8 mouse cellular contexts compared by ENCODE assay signal in the genomic region with DNA sequence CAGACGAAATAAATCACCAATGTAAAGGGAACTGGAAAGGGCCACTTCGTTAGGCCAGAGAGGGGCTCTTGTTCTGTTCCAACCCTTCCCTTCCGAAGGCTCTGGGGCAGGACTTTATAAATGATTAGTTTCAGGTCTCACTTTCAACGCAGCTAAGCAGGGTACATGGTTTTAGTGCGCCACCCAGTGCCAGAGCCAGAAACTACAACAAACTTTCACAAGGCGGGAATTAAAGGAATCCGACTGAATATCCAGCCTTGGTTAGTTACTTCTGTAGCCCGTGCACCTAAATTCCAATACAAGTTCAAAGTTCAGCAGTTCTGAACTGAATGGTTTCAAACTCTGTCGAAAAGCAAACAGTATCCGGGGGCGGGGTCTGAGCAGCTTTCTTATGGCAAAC. TPM values are rescaled to one million over a fixed set of nuclear protein-coding genes. Genes with fewer than 3 reads are reported as not detected.
DNase-seq lines count a peak whose midpoint lies in the region; ATAC-seq and TF ChIP-seq lines count a peak whose summit lies in the region.

No protein-coding gene starts in this region.

- no peaks in the 10 kb centered on the region for H3K9me3 ChIP-seq in ES-Bruce4 (replicated peaks; ENCODE audit: control insufficient read depth, insufficient read depth, low read length, poor library complexity, severe bottlenecking)
- H3K9me3 ChIP-seq in liver, postnatal 0 days (ENCODE audit: low read length), result no peaks in the 10 kb centered on the region
- no peaks in the 10 kb centered on the region for H3K9me3 ChIP-seq in neural tube, embryonic 15.5 days (replicated peaks)

- no peak overlapping the region for H3K27ac ChIP-seq in ES-Bruce4 (ENCODE audit: insufficient read depth, low read length)
- no peak overlapping the region for H3K27ac ChIP-seq in bone marrow macrophage, adult 2 months (ENCODE audit: insufficient read depth, low read depth, low read length)
- no peak overlapping the region for H3K27ac ChIP-seq in liver, postnatal 0 days (ENCODE audit: low read depth)
- no peak overlapping the region for H3K27ac ChIP-seq in neural tube, embryonic 15.5 days (replicated peaks)

- no peaks in the 10 kb centered on the region for H3K27me3 ChIP-seq in ES-Bruce4 (ENCODE audit: control insufficient read depth, insufficient read depth, low read length, poor library complexity, severe bottlenecking)
- no peaks in the 10 kb centered on the region for H3K27me3 ChIP-seq in liver, postnatal 0 days (ENCODE audit: insufficient read depth, low read length)
- H3K27me3 ChIP-seq in neural tube, embryonic 15.5 days (replicated peaks), result peaks cover 7% of the 10 kb centered on the region; the same call in 1 of the 2 replicates

- TF ChIP-seq EP300 in ES-Bruce4 (IDR thresholded peaks at IDR 0.05; ENCODE audit: insufficient read depth, low read depth, low read length), result no peak
- TF ChIP-seq EP300 in liver, postnatal 0 days (IDR thresholded peaks at IDR 0.05; ENCODE audit: low read depth), result no peak

- peak; percentile 46 for DNase-seq in fibroblast of lung, adult 2 months (ENCODE audit: low read depth)
- DNase-seq in heart, postnatal 10 days, result peak; percentile 73 to 87
- peak; percentile 89 to 92 for DNase-seq in kidney, postnatal 4 days
- DNase-seq in liver, postnatal 0 days, result peak; percentile 78
- DNase-seq in thymus, postnatal 25 days, result peak; percentile 37

- peak; percentile 68 for ATAC-seq in liver, postnatal 0 days
- peak; percentile 71; the same call in 1 of the 2 replicates for ATAC-seq in neural tube, embryonic 15.5 days (ENCODE audit: low FRiP score)

- 0 out of 2 replicates have a peak overlapping the region, but pooled peaks have one; percentile 7 for H3K4me2 ChIP-seq in liver, postnatal 0 days (ENCODE audit: low read depth, low read length)
- no peak overlapping the region for H3K4me2 ChIP-seq in neural tube, embryonic 15.5 days

- intact Hi-C loops in heart, postnatal 10 days (cut with DNase I), result loop anchor here (1.0 to 5.0 kb wide), 3 partner anchors 172 to 388 kb away; a partner anchor contains a TSS

- H3K4me3 ChIP-seq in ES-Bruce4 (ENCODE audit: low read depth, low read length), result no peak overlapping the region
- H3K4me3 ChIP-seq in bone marrow macrophage, adult 2 months (ENCODE audit: insufficient read depth, low read length), result peak overlapping the region; percentile 17; the same call in 1 of the 2 replicates
- H3K4me3 ChIP-seq in liver, postnatal 0 days (ENCODE audit: low read depth, low read length), result no peak overlapping the region
- no peak overlapping the region for H3K4me3 ChIP-seq in neural tube, embryonic 15.5 days (replicated peaks)

- no peak overlapping the region for H3K9ac ChIP-seq in ES-Bruce4 (ENCODE audit: low read depth, poor library complexity, severe bottlenecking)
- H3K9ac ChIP-seq in liver, postnatal 0 days (replicated peaks), result no peak overlapping the region
- no peak overlapping the region for H3K9ac ChIP-seq in neural tube, embryonic 15.5 days (replicated peaks)

- H3K4me1 ChIP-seq in ES-Bruce4 (ENCODE audit: control insufficient read depth, insufficient read depth, low read length), result no peaks in the 10 kb centered on the region
- no peaks in the 10 kb centered on the region for H3K4me1 ChIP-seq in bone marrow macrophage, adult 2 months (ENCODE audit: control insufficient read depth, insufficient read depth, low read length)
- H3K4me1 ChIP-seq in liver, postnatal 0 days (ENCODE audit: insufficient read depth), result 0 out of 2 replicates have a peak, but pooled peaks cover 3% of the 10 kb centered on the region
- H3K4me1 ChIP-seq in neural tube, embryonic 15.5 days, result peaks cover 18% of the 10 kb centered on the region

- peak; percentile 48 for TF ChIP-seq CTCF in ES-Bruce4 (IDR thresholded peaks at IDR 0.05; ENCODE audit: low read depth, low read length)
- peak; percentile 53 for TF ChIP-seq CTCF in bone marrow macrophage, adult 2 months (IDR thresholded peaks at IDR 0.05; ENCODE audit: low read depth, low read length)
- peak; percentile 83 for TF ChIP-seq CTCF in liver, postnatal 0 days (IDR thresholded peaks at IDR 0.05; ENCODE audit: low read depth)

- no peaks in the 10 kb centered on the region for H3K36me3 ChIP-seq in ES-Bruce4 (ENCODE audit: control insufficient read depth, insufficient read depth, low read length, poor library complexity, severe bottlenecking)
- no peaks in the 10 kb centered on the region for H3K36me3 ChIP-seq in liver, postnatal 0 days (replicated peaks; ENCODE audit: insufficient read depth, low read length)
- H3K36me3 ChIP-seq in neural tube, embryonic 15.5 days, result no peaks in the 10 kb centered on the region

- no peak for TF ChIP-seq POLR2A in ES-Bruce4 (IDR thresholded peaks at IDR 0.05; ENCODE audit: insufficient read depth, low read length)
- no peak for TF ChIP-seq POLR2A in bone marrow macrophage, adult 2 months (IDR thresholded peaks at IDR 0.05; ENCODE audit: borderline replicate concordance, low read depth, low read length)

- WGBS in liver, postnatal 0 days (ENCODE audit: insufficient replicate concordance), result 6% methylated on average over 11 of the region's 11 CpGs
- WGBS in neural tube, embryonic 15.5 days, result 5% methylated on average over 11 of the region's 11 CpGs

RNA-seq across cellular contexts. Expression of a gene that starts 9.2 kb away (rescaled TPM):
- not detected in 2 replicates for polyA plus RNA-seq in ES-Bruce4 (2011; ENCODE audit: insufficient read depth, insufficient read length, low read depth, missing spikeins)
- polyA plus RNA-seq in bone marrow macrophage, adult 2 months (2012; ENCODE audit: insufficient read depth, insufficient read length, missing spikeins), result not detected in 2 replicates
- under 1 TPM in 1 of 2 experiments, not detected in 1; 0.14 TPM for total RNA-seq in heart, postnatal 10 days (2021)
- polyA plus RNA-seq in liver, postnatal 0 days (2015; fragmentation: Nextera tagmentation; extraction: Ambion mirVana), result not detected in 2 replicates
- 3.0 and 3.5 TPM in 2 replicates for polyA plus RNA-seq in neural tube, embryonic 15.5 days (2015; fragmentation: Nextera tagmentation; extraction: Ambion mirVana)

RNA-seq across cellular contexts. Expression of a gene that starts 49.8 kb away (rescaled TPM):
- 20.7 and 22.4 TPM in 2 replicates for polyA plus RNA-seq in ES-Bruce4 (2011; ENCODE audit: insufficient read depth, insufficient read length, low read depth, missing spikeins)
- polyA plus RNA-seq in bone marrow macrophage, adult 2 months (2012; ENCODE audit: insufficient read depth, insufficient read length, missing spikeins), result 2.7 and 3.2 TPM in 2 replicates
- total RNA-seq in heart, postnatal 10 days (2021), result 10 to 100 TPM; 24.5 to 29.4 TPM
- 20.8 and 25.7 TPM in 2 replicates for polyA plus RNA-seq in liver, postnatal 0 days (2015; fragmentation: Nextera tagmentation; extraction: Ambion mirVana)
- polyA plus RNA-seq in neural tube, embryonic 15.5 days (2015; fragmentation: Nextera tagmentation; extraction: Ambion mirVana), result 25.6 and 27.5 TPM in 2 replicates

Comparison
In these comparisons a context has a peak if more than half of its experiments do, and no peak if none do; other contexts are left out.
1. DNase-seq: peak in every context shown above with its lines; median percentile 90 in kidney, postnatal 4 days; 80 in heart, postnatal 10 days; 78 in liver, postnatal 0 days; 46 in fibroblast of lung, adult 2 months; 37 in thymus, postnatal 25 days.